Comparison of ENCODE assay signal across 9 mouse cellular contexts in genomic region chr6:118845180-118845579, GRCm38 (mm10).
"Had no signal": no experiment of that assay in that cellular context is flagged by ENCODE, and none has a peak within 500 bp of the region (broad histone marks: within the 10 kb centered on the region; RNA-seq: fewer than 3 reads in every experiment).

No protein-coding gene starts in this region.

- H3K36me3 ChIP-seq: kidney, embryonic 15.5 days; limb, embryonic 15.5 days; midbrain, embryonic 15.5 days; neural tube, embryonic 12.5 days had no signal

- H3K27me3 ChIP-seq: kidney, embryonic 15.5 days; limb, embryonic 15.5 days; midbrain, embryonic 15.5 days; neural tube, embryonic 12.5 days had no signal

- H3K9me3 ChIP-seq: kidney, embryonic 15.5 days; limb, embryonic 15.5 days; midbrain, embryonic 15.5 days; neural tube, embryonic 12.5 days had no signal

- H3K4me3 ChIP-seq: kidney, embryonic 15.5 days; limb, embryonic 15.5 days; midbrain, embryonic 15.5 days; neural tube, embryonic 12.5 days had no signal

- H3K9ac ChIP-seq: kidney, embryonic 15.5 days; limb, embryonic 15.5 days; liver, embryonic 14.5 days; lung, embryonic 14.5 days; midbrain, embryonic 15.5 days; neural tube, embryonic 12.5 days had no signal

- DNase-seq: right cerebral cortex, postnatal 14 days; thymus, postnatal 4 days had no signal

- H3K4me2 ChIP-seq: kidney, embryonic 15.5 days; limb, embryonic 15.5 days; lung, embryonic 14.5 days; midbrain, embryonic 15.5 days; neural tube, embryonic 12.5 days had no signal

- H3K27ac ChIP-seq: kidney, embryonic 15.5 days; limb, embryonic 15.5 days; liver, embryonic 14.5 days; macrophage; midbrain, embryonic 15.5 days; neural tube, embryonic 12.5 days had no signal
